Mouse (Mus musculus) testis, adult 10 weeks (tissue): ENCODE results near the gene Slc4a8. TPM values are rescaled to one million over a fixed set of nuclear protein-coding genes. Genes with fewer than 3 reads are reported as not detected.

ENCODE experiments used
- polyA plus RNA-seq: library from polyadenylated mRNA; stranded (reverse); fragments of 350-450 nt; fragmentation: Illumina TruSeq; extraction: RNeasy Lipid Tissue Mini Kit (QIAGEN cat#74804); gene quantifications from one replicate; pipeline ENCODE4 v1.2.3, GENCODE M21; 2014; ENCODE audit warnings: low read depth, low replicate concordance

Gene Slc4a8
- 14.5 TPM for polyA plus RNA-seq

DNA sequence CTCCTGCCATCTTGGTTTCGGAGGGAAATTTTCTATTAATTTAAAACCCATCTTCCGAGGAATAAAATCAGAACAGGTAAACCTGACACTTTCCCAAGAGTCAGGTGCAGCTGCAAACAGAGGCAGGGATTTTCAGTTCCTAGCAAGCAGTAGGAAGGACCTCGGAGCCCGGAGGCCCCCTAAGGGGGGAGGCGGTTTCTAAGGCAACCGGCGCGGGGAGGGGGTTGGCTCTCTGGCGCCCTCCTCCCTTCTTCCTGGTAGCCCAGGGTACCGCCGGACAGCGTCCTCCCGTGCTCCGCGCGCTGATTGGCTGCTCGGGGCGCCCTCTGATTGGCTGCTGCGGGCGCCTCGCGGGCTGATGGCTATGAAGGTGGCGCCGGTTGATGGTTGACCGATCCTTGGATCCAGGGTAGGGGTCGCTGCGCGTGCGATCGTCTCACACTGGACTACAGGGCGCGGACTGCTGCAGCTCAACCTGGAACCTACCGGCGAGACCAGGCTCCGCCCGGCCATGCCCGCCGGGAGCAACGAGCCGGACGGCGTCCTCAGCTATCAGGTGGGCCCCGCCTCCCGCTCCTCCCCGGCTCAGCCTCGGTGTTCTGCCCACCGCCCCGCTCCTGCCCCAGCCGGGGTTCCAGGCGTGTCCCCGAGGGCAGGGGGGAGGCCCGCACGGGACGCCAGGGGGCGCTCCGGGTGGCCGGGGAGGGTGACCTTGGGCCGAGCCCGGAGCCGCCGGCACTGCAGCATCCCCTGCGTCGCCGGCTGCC, at the start of gene Slc4a8:
TSS of gene Slc4a8 (plus strand) at position 329 of the 767 bp plus-strand sequence.

GRCm38 (mm10) chr15:100729281-100729985, 32.1 kb upstream of the Slc4a8 start, which contains the start of gene Galnt6:
Gene Galnt6, minus strand, starts transcription at chr15:100729376.

DNA sequence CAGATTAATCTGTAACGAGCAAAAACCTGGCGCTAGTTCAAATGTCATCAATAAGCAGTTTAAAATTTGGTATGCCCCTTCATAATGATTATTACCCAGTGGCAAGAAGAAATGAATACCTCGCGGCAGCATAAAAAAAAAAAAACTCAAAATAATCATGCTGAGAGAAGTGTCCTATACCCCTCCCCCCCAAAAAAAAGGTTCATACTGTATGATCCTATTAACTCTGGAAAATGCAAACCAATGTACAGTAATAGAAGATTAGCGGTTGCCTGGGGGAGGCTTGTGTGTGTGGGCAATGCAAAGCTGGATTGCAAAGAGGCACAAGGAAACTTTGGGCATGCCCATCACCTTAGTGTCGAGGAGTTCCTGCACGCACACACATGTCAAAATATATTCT, 108.0 kb downstream of the Slc4a8 start, which contains the start of gene Scn8a:
TSS of gene Scn8a (plus strand) at position 301 of the 400 bp plus-strand sequence.

Other genes with a start within 250 kb of the Slc4a8 start
- 9.3 TPM for gene Tfcp2, start 209.7 kb upstream of the Slc4a8 start, polyA plus RNA-seq
- gene Pou6f1, start 161.8 kb upstream of the Slc4a8 start, polyA plus RNA-seq: 12.5 TPM
- 106 TPM for gene Dazap2, start 146.4 kb upstream of the Slc4a8 start, polyA plus RNA-seq
- gene Smagp, start 124.8 kb upstream of the Slc4a8 start, polyA plus RNA-seq: not detected
- gene Bin2, start 92.2 kb upstream of the Slc4a8 start, polyA plus RNA-seq: 10.4 TPM
- not detected for gene Cela1, start 73.8 kb upstream of the Slc4a8 start, polyA plus RNA-seq
- gene Galnt6, start 32.4 kb upstream of the Slc4a8 start, polyA plus RNA-seq: 0.36 TPM
- gene Scn8a, start 108.1 kb downstream of the Slc4a8 start, polyA plus RNA-seq: 4.8 TPM